ENCODE assay signal across 15 mouse cellular contexts in genomic region chr13:102850594-102850993, GRCm38 (mm10).
"Had no signal": no experiment of that assay in that cellular context is flagged by ENCODE, and none has a peak within 500 bp of the region (broad histone marks: within the 10 kb centered on the region; RNA-seq: fewer than 3 reads in every experiment).

No protein-coding gene starts in this region.

- H3K4me2 ChIP-seq: limb, embryonic 12.5 days; limb, embryonic 15.5 days; lung, embryonic 14.5 days; midbrain, embryonic 11.5 days had no signal

- H3K27ac ChIP-seq: limb, embryonic 12.5 days; limb, embryonic 15.5 days; macrophage had no signal

- H3K4me1 ChIP-seq: limb, embryonic 12.5 days; limb, embryonic 15.5 days had no signal

- H3K9me3 ChIP-seq: limb, embryonic 12.5 days; limb, embryonic 15.5 days; megakaryocyte, embryonic 14.5 days had no signal

- H3K4me3 ChIP-seq: limb, embryonic 12.5 days; limb, embryonic 15.5 days; megakaryocyte, embryonic 14.5 days had no signal

- H3K36me3 ChIP-seq: limb, embryonic 15.5 days had no signal

- H3K9ac ChIP-seq: limb, embryonic 12.5 days; limb, embryonic 15.5 days; lung, embryonic 14.5 days had no signal

- H3K27me3 ChIP-seq: limb, embryonic 12.5 days; limb, embryonic 15.5 days; megakaryocyte, embryonic 14.5 days had no signal

- DNase-seq: kidney, adult 18-20 months; kidney, adult 9 months; kidney, postnatal 14 days; kidney, postnatal 4 days; left cerebral cortex, postnatal 4 days; midbrain, embryonic 14.5 days; right cerebral cortex, postnatal 25 days; thymus, adult 18-20 months; thymus, postnatal 36 days had no signal
